Mouse (Mus musculus) small intestine, adult 2 months (tissue): ENCODE data around the gene Epm2a.

Source experiments
- CTCF ChIP-seq: fragments of 200-500 bp; IDR thresholded peaks from 2 replicates; pipeline ENCODE4 v1.5.1; 2012; ENCODE audit warnings: low read depth, mild to moderate bottlenecking, control low read depth, inconsistent platforms, low read length, moderate library complexity, mixed read lengths; ENCODE audit not compliant: insufficient replicate concordance, insufficient read length; ENCODE audit errors: extremely low read depth
- POLR2A ChIP-seq: fragments of 200-500 bp; IDR thresholded peaks from 2 replicates; pipeline ENCODE4 v1.6.1; 2012; ENCODE audit warnings: low read depth, mild to moderate bottlenecking, control low read depth, inconsistent platforms, low read length, moderate library complexity

- TF ChIP-seq CTCF (no peak), POLR2A (no peak)
Measured at GRCm38 (mm10) chr10:11354609-11355008, 11.4 kb downstream of the Epm2a start.
